Mouse (Mus musculus) hindbrain, embryonic 14.5 days (tissue): ENCODE results near the gene Gpnmb. TPM values are rescaled to one million over a fixed set of nuclear protein-coding genes. Genes with fewer than 3 reads are reported as not detected.

Experiments
- ATAC-seq: fragments of 200-750 bp; cut with Nextera tagmentation; 2 replicates; pipeline ENCODE4 v1.8.0; 2017; ENCODE audit warnings: moderate number of reproducible peaks, mild to moderate bottlenecking, moderate TSS enrichment, moderate library complexity; ENCODE audit not compliant: low FRiP score
- DNase-seq: peaks from one replicate; pipeline ENCODE4 v3.0.0-alpha.2; 2015; ENCODE audit warnings: low spot score
- H3K27ac ChIP-seq: fragments of 300-500 bp; sonication (generic); 2 replicates; pipeline ENCODE4 v1.5.1; 2014; ENCODE audit warnings: mild to moderate bottlenecking, moderate library complexity
- H3K27me3 ChIP-seq: fragments of 300-500 bp; sonication (generic); 2 replicates; pipeline ENCODE4 v1.6.1; 2014; ENCODE audit warnings: mild to moderate bottlenecking, low read length, mixed read lengths; ENCODE audit not compliant: control insufficient read depth, insufficient read depth
- H3K36me3 ChIP-seq: fragments of 300-500 bp; sonication (generic); replicated peaks from 2 replicates; pipeline ENCODE4 v1.6.1; 2014; ENCODE audit not compliant: control insufficient read depth, insufficient read depth
- H3K4me1 ChIP-seq: fragments of 300-500 bp; sonication (generic); replicated peaks from 2 replicates; pipeline ENCODE4 v1.6.1; 2014; ENCODE audit warnings: antibody characterized with exemption, low read length, mixed read lengths; ENCODE audit not compliant: control insufficient read depth, insufficient read depth
- H3K4me2 ChIP-seq: fragments of 300-500 bp; sonication (generic); replicated peaks from 2 replicates; pipeline ENCODE4 v1.6.1; 2014; ENCODE audit warnings: mild to moderate bottlenecking, moderate library complexity
- H3K4me3 ChIP-seq: fragments of 300-500 bp; sonication (generic); replicated peaks from 2 replicates; pipeline ENCODE4 v1.5.1; 2014; ENCODE audit warnings: mild to moderate bottlenecking, low read length
- H3K9ac ChIP-seq: fragments of 300-500 bp; sonication (generic); 2 replicates; pipeline ENCODE4 v1.6.1; 2014
- H3K9me3 ChIP-seq: fragments of 300-500 bp; sonication (generic); 2 replicates; pipeline ENCODE4 v1.6.1; 2016; ENCODE audit warnings: low read length; ENCODE audit not compliant: control insufficient read depth
- WGBS: fragments of 180-500 bp; shearing (Covaris S2); extraction: QIAGEN DNeasy Blood & Tissue Kit; methylation state at CpG from one replicate; pipeline ENCODE4 v1.1.7; 2014; 5-methylcytosine and 5-hydroxymethylcytosine counted together
- polyA plus RNA-seq: library from polyadenylated mRNA; unstranded; fragments of >200 nt; fragmentation: Nextera tagmentation; extraction: Ambion mirVana; gene quantifications from 2 replicates; pipeline ENCODE4 v1.2.1, GENCODE M21; 2014

The Gpnmb gene
- polyA plus RNA-seq, 1 experiment from 2014 or later = 0.32 TPM

DNA sequence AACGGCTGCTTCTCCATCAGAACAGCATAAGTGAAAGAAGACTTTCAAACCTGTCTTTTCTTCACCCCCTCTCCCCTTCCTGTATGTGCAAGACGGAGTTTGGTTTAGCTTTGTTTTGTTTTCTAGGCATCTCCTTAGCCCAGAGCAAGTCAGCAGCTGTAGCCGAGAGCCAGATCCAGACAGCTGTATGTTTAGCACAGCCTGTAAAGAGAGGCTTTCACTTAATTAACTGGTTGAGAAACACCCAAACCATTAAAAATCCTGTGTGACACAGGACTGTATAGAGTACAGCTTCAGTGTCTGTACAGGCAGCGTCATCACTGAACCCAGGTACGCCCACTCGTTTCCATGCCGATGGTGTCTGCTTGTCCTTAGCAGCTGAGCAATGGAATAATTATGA, 11.1 kb upstream of the Gpnmb start:
- Histone ChIP-seq H3K9ac (no peak overlapping the region), H3K9me3 (no peaks in the 10 kb centered on the region), H3K27ac (no peak overlapping the region), H3K4me3 (no peak overlapping the region), H3K36me3 (no peaks in the 10 kb centered on the region), H3K27me3 (no peaks in the 10 kb centered on the region), H3K4me2 (no peak overlapping the region), H3K4me1 (0 out of 2 replicates have a peak, but pooled peaks cover 4% of the 10 kb centered on the region)
- DNase-seq (no peak), ATAC-seq (no peak)
- WGBS = 86% methylated on average over 7 of the region's 7 CpGs

GRCm38 (mm10) chr6:49026496-49026895, 9.8 kb upstream of the Gpnmb start:
- no peak overlapping the region for H3K9ac ChIP-seq
- ATAC-seq = no peak

DNA sequence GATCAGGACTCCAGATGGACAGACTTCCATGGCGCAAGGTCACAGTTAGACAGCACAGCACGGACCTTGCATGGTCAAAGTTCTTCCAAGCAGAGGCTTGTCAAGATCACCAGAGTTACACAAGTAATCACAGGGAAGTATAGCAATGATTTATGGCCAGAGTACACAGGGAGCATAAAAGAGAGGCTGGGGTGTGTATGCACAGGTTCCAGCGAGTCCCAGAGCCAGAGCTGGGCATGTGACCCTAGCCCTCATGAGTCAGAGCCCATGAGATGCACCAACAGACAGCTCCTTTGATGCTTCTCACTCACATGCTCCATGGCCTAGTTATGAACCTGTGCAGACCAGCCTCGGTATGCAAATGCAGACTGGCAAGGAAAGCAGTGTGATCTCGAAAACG, 8.3 kb upstream of the Gpnmb start:
- H3K9me3 ChIP-seq = no peaks in the 10 kb centered on the region
- no peak overlapping the region for H3K9ac ChIP-seq
- H3K27ac ChIP-seq = no peak overlapping the region
- no peak overlapping the region for H3K4me2 ChIP-seq
- H3K36me3 ChIP-seq = no peaks in the 10 kb centered on the region
- no peaks in the 10 kb centered on the region for H3K27me3 ChIP-seq
- no peak overlapping the region for H3K4me3 ChIP-seq
- no peaks in the 10 kb centered on the region for H3K4me1 ChIP-seq
- DNase-seq (no peak), ATAC-seq (no peak)
- 93% methylated on average over 6 of the region's 6 CpGs for WGBS

More at GRCm38 (mm10) chr6:49026496-49026895, 9.8 kb upstream of the Gpnmb start:
- Histone ChIP-seq H3K4me3 (no peak overlapping the region), H3K9me3 (no peaks in the 10 kb centered on the region), H3K36me3 (no peaks in the 10 kb centered on the region), H3K27me3 (no peaks in the 10 kb centered on the region), H3K4me2 (no peak overlapping the region), H3K4me1 (no peaks in the 10 kb centered on the region), H3K27ac (no peak overlapping the region)
- WGBS = 93% methylated on average over 5 of the region's 5 CpGs
- DNase-seq = no peak

DNA sequence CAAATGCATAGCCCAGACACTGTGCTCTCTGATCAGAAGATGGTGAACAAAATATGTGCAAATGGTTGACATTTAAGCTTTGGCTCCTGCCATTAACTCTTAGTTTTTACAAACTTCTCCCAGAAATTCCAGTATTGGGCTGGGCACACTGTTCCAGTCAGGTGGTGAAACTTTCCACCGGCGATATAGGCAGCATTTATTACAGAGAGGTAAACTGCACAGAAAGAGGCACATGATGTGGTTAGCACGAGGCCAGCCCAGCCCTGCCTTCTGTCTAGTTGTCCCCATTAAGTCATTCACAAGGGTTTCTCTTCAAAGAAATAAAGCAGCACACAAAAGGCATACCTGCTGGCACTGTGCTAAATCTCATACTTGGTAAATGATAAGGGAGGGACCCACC, 7.6 kb upstream of the Gpnmb start:
- H3K9me3 ChIP-seq = no peaks in the 10 kb centered on the region
- H3K9ac ChIP-seq = no peak overlapping the region
- no peak overlapping the region for H3K27ac ChIP-seq
- DNase-seq (no peak), ATAC-seq (no peak)
- H3K36me3 ChIP-seq = no peaks in the 10 kb centered on the region
- no peaks in the 10 kb centered on the region for H3K27me3 ChIP-seq
- H3K4me1 ChIP-seq = no peaks in the 10 kb centered on the region
- 87% methylated on average over 3 of the region's 3 CpGs for WGBS
- no peak overlapping the region for H3K4me3 ChIP-seq
- H3K4me2 ChIP-seq = no peak overlapping the region

- no peak overlapping the region for H3K4me3 ChIP-seq
- no peaks in the 10 kb centered on the region for H3K9me3 ChIP-seq
- H3K27me3 ChIP-seq = no peaks in the 10 kb centered on the region
- H3K36me3 ChIP-seq = no peaks in the 10 kb centered on the region
- DNase-seq (no peak), ATAC-seq (no peak)
- H3K27ac ChIP-seq = no peak overlapping the region
- H3K4me1 ChIP-seq = no peaks in the 10 kb centered on the region
- 92% methylated on average over 4 of the region's 4 CpGs for WGBS
- no peak overlapping the region for H3K4me2 ChIP-seq
- H3K9ac ChIP-seq = no peak overlapping the region
Observed at GRCm38 (mm10) chr6:49031230-49031629, 5.1 kb upstream of the Gpnmb start.

- H3K27ac ChIP-seq = no peak overlapping the region
- no peak overlapping the region for H3K4me2 ChIP-seq
- DNase-seq = no peak
- no peak for ATAC-seq
- WGBS = 68% methylated on average over 4 of the region's 4 CpGs
- no peak overlapping the region for H3K4me3 ChIP-seq
- H3K36me3 ChIP-seq = no peaks in the 10 kb centered on the region
- H3K27me3 ChIP-seq = no peaks in the 10 kb centered on the region
- no peak overlapping the region for H3K9ac ChIP-seq
- no peaks in the 10 kb centered on the region for H3K9me3 ChIP-seq
- H3K4me1 ChIP-seq = no peaks in the 10 kb centered on the region
Observed at GRCm38 (mm10) chr6:49032783-49033182, 3.6 kb upstream of the Gpnmb start.

DNA sequence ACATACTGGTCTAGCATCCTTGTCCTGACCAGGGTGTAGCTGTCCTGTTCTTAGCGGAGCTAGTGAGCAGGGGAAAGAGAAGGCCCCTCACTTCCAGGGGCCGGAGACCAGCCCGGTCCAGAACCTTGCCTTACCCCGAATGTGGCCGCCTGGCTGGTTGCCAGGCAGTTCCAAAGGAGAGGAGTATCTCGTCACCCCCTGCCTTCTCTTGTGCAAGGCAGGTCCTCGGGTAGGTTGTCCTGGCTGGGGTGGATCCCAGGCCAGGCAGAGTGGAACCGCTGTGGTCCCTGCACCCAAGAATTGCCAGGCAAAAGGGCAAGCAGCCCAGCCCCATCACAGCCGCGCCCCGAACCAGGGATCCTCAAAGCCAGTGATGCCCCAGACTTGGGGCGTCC, 919 bp downstream of the Gpnmb start:
- Histone ChIP-seq H3K4me1 (no peaks in the 10 kb centered on the region), H3K27ac (no peak overlapping the region), H3K9ac (no peak overlapping the region), H3K27me3 (no peaks in the 10 kb centered on the region), H3K4me2 (no peak overlapping the region), H3K9me3 (no peaks in the 10 kb centered on the region), H3K36me3 (no peaks in the 10 kb centered on the region), H3K4me3 (no peak overlapping the region)
- ATAC-seq (no peak), DNase-seq (no peak)
- WGBS = 73% methylated on average over 12 of the region's 12 CpGs

DNA sequence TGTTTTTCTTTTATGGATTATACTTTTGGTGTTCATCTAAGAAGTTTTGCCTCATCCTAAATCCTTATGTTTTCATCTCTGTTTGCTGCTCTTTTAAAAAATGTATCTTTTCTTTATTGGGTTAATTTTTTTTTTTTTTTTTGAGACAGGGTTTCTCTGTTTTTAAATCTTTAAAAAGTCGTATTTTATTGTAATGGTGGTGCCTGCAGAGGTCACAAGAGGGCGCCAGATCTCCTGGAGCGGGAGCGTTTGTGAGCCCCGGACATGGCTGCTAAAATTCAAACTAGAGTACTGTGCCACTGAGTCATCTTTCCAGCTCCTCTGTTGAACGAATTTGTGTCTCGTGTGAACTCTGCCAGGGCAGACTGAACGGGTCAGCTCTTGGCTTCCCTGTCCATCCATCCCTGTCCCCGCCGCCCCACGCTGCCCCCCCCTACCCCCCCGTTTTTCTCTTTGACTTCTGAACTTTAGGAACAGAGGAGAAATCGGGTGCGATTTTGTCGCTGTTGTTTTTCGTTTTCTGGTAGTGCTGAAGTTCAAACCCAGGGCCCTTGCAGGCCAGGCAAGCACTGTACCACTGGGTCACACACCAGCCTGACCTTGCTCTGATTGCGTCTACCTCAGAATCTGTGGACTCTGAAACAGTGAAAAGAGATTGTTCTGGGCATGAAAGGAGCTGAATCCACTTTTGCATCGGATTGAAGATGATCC, 3.3 kb downstream of the Gpnmb start:
- no peaks in the 10 kb centered on the region for H3K36me3 ChIP-seq
- H3K27me3 ChIP-seq = no peaks in the 10 kb centered on the region
- WGBS = 13% methylated on average over 18 of the region's 18 CpGs
- no peaks in the 10 kb centered on the region for H3K9me3 ChIP-seq
- ATAC-seq (no peak), DNase-seq (peak; percentile 77)
- no peak overlapping the region for H3K27ac ChIP-seq
- H3K4me2 ChIP-seq = peak overlapping the region; percentile 46
- peak overlapping the region; percentile 46; the same call in 1 of the 2 replicates for H3K9ac ChIP-seq
- peak overlapping the region; percentile 22; the same call in 1 of the 2 replicates for H3K4me3 ChIP-seq
- no peaks in the 10 kb centered on the region for H3K4me1 ChIP-seq

GRCm38 (mm10) chr6:49046502-49046901, 10.2 kb downstream of the Gpnmb start:
- Histone ChIP-seq H3K4me3 (no peak overlapping the region), H3K9me3 (no peaks in the 10 kb centered on the region), H3K4me2 (no peak overlapping the region), H3K36me3 (no peaks in the 10 kb centered on the region), H3K9ac (no peak overlapping the region), H3K27me3 (no peaks in the 10 kb centered on the region), H3K27ac (no peak overlapping the region), H3K4me1 (no peaks in the 10 kb centered on the region)
- 51% methylated on average over 6 of the region's 6 CpGs for WGBS
- DNase-seq (no peak), ATAC-seq (no peak)

- H3K27ac ChIP-seq = no peak overlapping the region
- H3K27me3 ChIP-seq = no peaks in the 10 kb centered on the region
- DNase-seq = no peak
Observed at GRCm38 (mm10) chr6:49046976-49047375, 10.6 kb downstream of the Gpnmb start.

More at GRCm38 (mm10) chr6:49046976-49047375, 10.6 kb downstream of the Gpnmb start:
- H3K4me1 ChIP-seq = no peaks in the 10 kb centered on the region
- no peaks in the 10 kb centered on the region for H3K36me3 ChIP-seq
- no peak overlapping the region for H3K4me2 ChIP-seq
- no peak for ATAC-seq
- no peak overlapping the region for H3K9ac ChIP-seq
- H3K4me3 ChIP-seq = no peak overlapping the region
- WGBS = 81% methylated on average over 8 of the region's 8 CpGs
- no peaks in the 10 kb centered on the region for H3K9me3 ChIP-seq
